Mouse (Mus musculus) embryonic facial prominence, embryonic 15.5 days (tissue): ENCODE results near the gene Ptprb. TPM values are rescaled to one million over a fixed set of nuclear protein-coding genes. Genes with fewer than 3 reads are reported as not detected.

Experiments
- ATAC-seq: fragments of 200-750 bp; cut with Nextera tagmentation; 2 replicates; pipeline ENCODE4 v1.8.0; 2017; ENCODE audit warnings: low read depth, moderate TSS enrichment; ENCODE audit not compliant: insufficient number of reproducible peaks, low FRiP score, low TSS enrichment
- H3K27ac ChIP-seq: fragments of 300-500 bp; sonication (generic); replicated peaks from 2 replicates; pipeline ENCODE4 v1.5.1; 2015; ENCODE audit warnings: mild to moderate bottlenecking, inconsistent platforms
- H3K27me3 ChIP-seq: fragments of 300-500 bp; sonication (generic); 2 replicates; pipeline ENCODE4 v1.6.1; 2015; ENCODE audit warnings: inconsistent platforms
- H3K36me3 ChIP-seq: fragments of 300-500 bp; sonication (generic); 2 replicates; pipeline ENCODE4 v1.6.1; 2015; ENCODE audit warnings: mild to moderate bottlenecking, inconsistent platforms
- H3K4me1 ChIP-seq: fragments of 300-500 bp; sonication (generic); 2 replicates; pipeline ENCODE4 v1.6.1; 2015; ENCODE audit warnings: inconsistent platforms
- H3K4me2 ChIP-seq: fragments of 300-500 bp; sonication (generic); replicated peaks from 2 replicates; pipeline ENCODE4 v1.6.1; 2015; ENCODE audit warnings: mild to moderate bottlenecking, inconsistent platforms
- H3K4me3 ChIP-seq: fragments of 300-500 bp; sonication (generic); replicated peaks from 2 replicates; pipeline ENCODE4 v1.5.1; 2015; ENCODE audit warnings: mild to moderate bottlenecking, inconsistent platforms
- H3K9ac ChIP-seq: fragments of 300-500 bp; sonication (generic); 2 replicates; pipeline ENCODE4 v1.6.1; 2015; ENCODE audit warnings: inconsistent platforms
- H3K9me3 ChIP-seq: fragments of 300-500 bp; sonication (generic); replicated peaks from 2 replicates; pipeline ENCODE4 v1.6.1; 2016; ENCODE audit warnings: inconsistent platforms
- WGBS: fragments of 180-500 bp; shearing (Covaris S2); methylation state at CpG from one replicate; pipeline ENCODE4 v1.1.7; 2015; 5-methylcytosine and 5-hydroxymethylcytosine counted together
- polyA plus RNA-seq: library from polyadenylated mRNA; unstranded; fragments of >200 nt; fragmentation: Nextera tagmentation; extraction: Ambion mirVana; gene quantifications from 2 replicates; pipeline ENCODE4 v1.2.1, GENCODE M21; 2015

Gene Ptprb
- polyA plus RNA-seq, 1 experiment from 2014 or later = 2.9 TPM

DNA sequence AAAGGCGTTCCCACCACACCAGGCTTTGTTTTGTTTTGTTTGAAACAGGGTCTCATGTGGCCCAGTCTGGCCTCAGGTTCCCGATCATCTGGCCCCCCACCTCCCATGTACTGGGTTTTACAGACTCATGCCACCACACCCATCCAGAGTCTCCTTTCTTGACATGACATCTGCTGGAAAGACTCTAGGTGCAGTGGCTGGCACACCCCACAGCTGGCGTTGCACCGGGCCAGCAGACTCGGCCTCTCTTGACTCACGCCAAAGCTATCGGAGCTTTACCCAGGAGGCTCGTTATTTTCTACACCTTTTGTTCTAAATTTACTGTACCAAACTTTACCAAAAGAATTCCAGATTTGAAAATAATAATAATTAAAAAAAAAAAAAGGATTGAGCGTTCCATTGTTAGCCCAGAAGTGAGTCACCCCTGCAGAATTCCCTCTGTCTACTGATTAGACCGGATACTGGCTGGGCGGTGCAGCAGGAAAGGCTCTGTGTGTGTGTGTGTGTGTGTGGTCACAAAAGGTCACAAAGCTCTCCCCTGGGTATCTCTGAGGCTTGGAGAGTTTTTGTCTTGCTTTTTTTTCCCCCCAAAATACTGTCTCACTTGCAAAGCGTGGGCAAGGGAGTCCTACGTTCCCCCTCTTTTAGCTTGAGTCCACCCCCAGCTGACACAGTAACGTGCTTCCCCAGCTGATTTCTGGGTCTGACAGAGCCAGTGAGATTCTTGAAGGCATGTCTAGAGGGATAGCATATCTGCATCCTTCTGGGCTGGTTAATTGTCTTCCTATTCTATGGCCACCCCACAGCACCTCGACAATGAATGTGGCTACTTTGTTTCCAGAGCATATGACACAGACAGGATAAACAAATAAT, 8.5 kb upstream of the Ptprb start:
- no peak overlapping the region for H3K27ac ChIP-seq
- ATAC-seq = no peak
- WGBS = 71% methylated on average over 15 of the region's 15 CpGs

GRCm38 (mm10) chr10:116267434-116267822, 7.9 kb upstream of the Ptprb start:
- Histone ChIP-seq H3K9me3 (no peaks in the 10 kb centered on the region), H3K27ac (no peak overlapping the region)

More for the DNA sequence above, 8.5 kb upstream of the Ptprb start:
- Histone ChIP-seq H3K4me1 (0 out of 2 replicates have a peak, but pooled peaks cover under 1% of the 10 kb centered on the region), H3K9me3 (no peaks in the 10 kb centered on the region), H3K4me3 (no peak overlapping the region), H3K9ac (no peak overlapping the region), H3K4me2 (no peak overlapping the region), H3K27me3 (no peaks in the 10 kb centered on the region), H3K36me3 (no peaks in the 10 kb centered on the region)

GRCm38 (mm10) chr10:116268343-116268742, 7.0 kb upstream of the Ptprb start:
- H3K4me1 ChIP-seq = no peaks in the 10 kb centered on the region
- no peak overlapping the region for H3K9ac ChIP-seq
- 53% methylated on average over 4 of the region's 4 CpGs for WGBS
- no peak overlapping the region for H3K4me3 ChIP-seq
- no peak overlapping the region for H3K27ac ChIP-seq
- no peaks in the 10 kb centered on the region for H3K9me3 ChIP-seq
- no peaks in the 10 kb centered on the region for H3K27me3 ChIP-seq
- no peak overlapping the region for H3K4me2 ChIP-seq
- no peaks in the 10 kb centered on the region for H3K36me3 ChIP-seq
- no peak for ATAC-seq

More at GRCm38 (mm10) chr10:116267434-116267822, 7.9 kb upstream of the Ptprb start:
- no peak overlapping the region for H3K4me3 ChIP-seq
- H3K36me3 ChIP-seq = no peaks in the 10 kb centered on the region
- ATAC-seq = no peak
- no peaks in the 10 kb centered on the region for H3K27me3 ChIP-seq
- H3K4me2 ChIP-seq = no peak overlapping the region
- H3K4me1 ChIP-seq = no peaks in the 10 kb centered on the region
- WGBS = 77% methylated on average over 4 of the region's 4 CpGs
- no peak overlapping the region for H3K9ac ChIP-seq

DNA sequence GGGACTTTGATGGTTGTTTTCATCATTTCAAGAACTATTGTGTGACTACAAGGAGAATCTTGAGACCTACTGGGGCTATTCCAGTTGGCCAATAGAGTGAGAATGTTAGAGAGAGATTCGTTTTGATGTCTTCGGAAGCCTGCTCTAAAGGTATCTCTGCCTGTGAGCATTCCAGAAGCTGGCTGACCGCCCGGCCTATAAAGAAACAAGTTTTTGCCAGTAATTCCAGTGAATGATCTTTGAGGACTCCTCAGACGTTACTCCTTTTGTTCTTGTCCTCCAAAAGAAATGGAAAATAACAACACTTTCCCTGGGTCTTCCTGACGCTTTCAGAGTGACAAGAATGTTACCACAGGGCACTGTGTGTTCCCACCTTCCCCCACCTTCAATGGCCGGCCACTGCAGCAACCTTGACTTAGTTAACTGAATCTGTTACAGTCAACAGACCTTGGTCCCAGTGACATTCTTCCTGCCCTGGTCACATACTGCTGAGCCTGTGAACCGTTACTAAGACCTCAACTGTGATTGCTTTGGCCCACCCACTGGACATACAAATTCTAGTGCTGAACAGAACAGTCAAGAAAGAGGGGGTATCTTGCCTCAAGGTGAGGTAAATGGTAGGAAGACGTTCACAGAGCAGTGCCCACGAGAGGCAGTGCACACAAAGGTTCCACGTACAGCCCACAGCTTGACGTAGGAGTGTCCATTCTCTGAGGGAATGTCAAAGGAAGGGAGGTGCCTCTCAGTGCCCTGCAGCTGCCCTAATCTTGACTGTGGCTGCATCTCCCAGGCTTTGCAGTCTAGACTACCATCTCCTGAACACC, 4.5 kb upstream of the Ptprb start:
- no peak overlapping the region for H3K4me3 ChIP-seq
- H3K27me3 ChIP-seq = no peaks in the 10 kb centered on the region
- H3K36me3 ChIP-seq = no peaks in the 10 kb centered on the region
- no peaks in the 10 kb centered on the region for H3K9me3 ChIP-seq
- H3K4me1 ChIP-seq = no peaks in the 10 kb centered on the region
- no peak overlapping the region for H3K9ac ChIP-seq
- no peak overlapping the region for H3K4me2 ChIP-seq
- 81% methylated on average over 12 of the region's 12 CpGs for WGBS
- no peak for ATAC-seq
- H3K27ac ChIP-seq = no peak overlapping the region

- no peaks in the 10 kb centered on the region for H3K27me3 ChIP-seq
- no peaks in the 10 kb centered on the region for H3K4me1 ChIP-seq
- H3K9ac ChIP-seq = no peak overlapping the region
- 83% methylated on average over 10 of the region's 10 CpGs for WGBS
- ATAC-seq = no peak
- no peak overlapping the region for H3K4me2 ChIP-seq
- no peak overlapping the region for H3K4me3 ChIP-seq
- H3K9me3 ChIP-seq = no peaks in the 10 kb centered on the region
- no peaks in the 10 kb centered on the region for H3K36me3 ChIP-seq
- H3K27ac ChIP-seq = no peak overlapping the region
These were observed 3.8 kb upstream of the Ptprb start for GRCm38 (mm10) chr10:116271470-116271915.

GRCm38 (mm10) chr10:116272156-116272555, 3.2 kb upstream of the Ptprb start:
- Histone ChIP-seq H3K4me3 (no peak overlapping the region), H3K9me3 (no peaks in the 10 kb centered on the region), H3K9ac (no peak overlapping the region), H3K27me3 (no peaks in the 10 kb centered on the region), H3K4me2 (no peak overlapping the region), H3K27ac (no peak overlapping the region), H3K4me1 (no peaks in the 10 kb centered on the region), H3K36me3 (no peaks in the 10 kb centered on the region)
- ATAC-seq = no peak
- WGBS = 74% methylated on average over 3 of the region's 3 CpGs

DNA sequence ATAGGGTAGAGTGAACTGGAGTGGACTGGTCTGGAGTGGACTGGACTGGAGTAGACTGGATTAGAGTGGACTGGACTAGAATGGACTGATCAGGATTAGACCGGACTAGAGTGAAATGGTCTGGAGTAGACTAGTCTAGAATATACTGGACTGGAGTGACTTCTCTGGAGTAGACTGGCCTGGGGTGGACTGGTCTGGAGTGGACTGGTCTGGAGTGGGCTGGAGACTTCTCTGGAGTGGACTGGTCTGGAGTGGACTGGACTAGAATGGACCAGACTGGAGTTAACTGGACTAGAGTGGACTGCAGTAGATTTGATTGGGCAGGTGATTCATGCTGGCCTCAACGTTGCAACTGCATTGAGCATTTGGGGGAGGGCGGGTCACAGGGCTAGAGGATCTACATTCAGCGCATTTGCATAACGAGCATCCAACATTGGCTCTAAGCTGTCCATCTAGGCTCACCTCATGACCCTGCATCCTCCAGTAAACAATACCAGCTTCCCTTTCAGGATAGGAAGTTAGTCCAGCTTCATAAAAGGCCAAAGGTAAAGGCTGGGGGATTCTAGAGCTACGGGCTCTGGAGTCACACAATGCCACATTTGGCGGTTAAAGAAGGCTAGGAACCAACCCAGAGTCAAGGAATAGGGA, 11.5 kb downstream of the Ptprb start:
- no peak for ATAC-seq
- WGBS = 87% methylated on average over 7 of the region's 7 CpGs

DNA sequence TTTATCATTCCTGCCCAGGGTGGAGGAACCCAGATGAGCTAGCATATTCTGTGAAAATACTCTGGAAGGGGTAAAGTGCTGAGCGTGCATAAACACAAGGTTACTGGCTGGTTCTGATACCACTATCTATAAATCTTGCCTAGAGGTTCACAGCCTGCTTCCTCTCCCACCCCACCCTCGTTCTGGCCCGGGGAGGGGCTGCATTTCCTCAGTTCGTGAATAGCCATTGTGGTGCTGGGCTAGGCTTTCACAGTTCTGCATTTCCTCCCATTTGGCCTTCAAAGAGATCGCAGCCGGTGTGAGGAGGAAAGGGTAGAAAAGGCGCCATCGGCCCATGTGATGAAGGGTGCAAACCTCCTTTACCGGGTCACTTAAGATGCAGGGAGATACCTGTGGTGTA, 12.8 kb downstream of the Ptprb start:
- WGBS = 57% methylated on average over 9 of the region's 9 CpGs
- Histone ChIP-seq H3K4me1 (no peaks in the 10 kb centered on the region), H3K9ac (no peak overlapping the region), H3K4me2 (no peak overlapping the region), H3K36me3 (no peaks in the 10 kb centered on the region), H3K27ac (no peak overlapping the region), H3K27me3 (no peaks in the 10 kb centered on the region), H3K9me3 (no peaks in the 10 kb centered on the region), H3K4me3 (no peak overlapping the region)
- no peak for ATAC-seq

More for the DNA sequence above, 11.5 kb downstream of the Ptprb start:
- no peaks in the 10 kb centered on the region for H3K4me1 ChIP-seq
- H3K27ac ChIP-seq = no peak overlapping the region
- H3K4me2 ChIP-seq = no peak overlapping the region
- no peak overlapping the region for H3K4me3 ChIP-seq
- no peaks in the 10 kb centered on the region for H3K27me3 ChIP-seq
- no peaks in the 10 kb centered on the region for H3K36me3 ChIP-seq
- H3K9ac ChIP-seq = no peak overlapping the region
- H3K9me3 ChIP-seq = no peaks in the 10 kb centered on the region

DNA sequence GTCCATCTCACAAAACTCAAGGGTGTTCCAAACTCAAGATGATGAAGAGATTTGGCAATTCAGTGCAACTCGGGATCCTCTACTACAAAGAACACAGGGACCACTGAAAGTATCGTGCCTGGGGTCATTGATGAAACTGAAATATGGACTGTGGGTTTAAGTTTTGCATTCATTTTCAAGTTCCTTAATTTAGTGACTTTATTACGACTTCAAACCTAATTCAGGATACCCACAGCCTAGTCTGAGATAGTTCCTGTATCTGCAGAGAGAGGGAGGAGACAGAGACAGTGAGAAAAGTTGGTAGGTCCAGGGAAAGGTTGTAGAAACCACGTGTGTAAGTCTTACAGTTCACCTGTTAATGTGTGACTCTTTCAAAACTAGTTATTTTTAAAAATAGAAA, 15.2 kb downstream of the Ptprb start:
- H3K36me3 ChIP-seq = no peaks in the 10 kb centered on the region
- no peaks in the 10 kb centered on the region for H3K27me3 ChIP-seq
- H3K27ac ChIP-seq = no peak overlapping the region
- H3K9me3 ChIP-seq = no peaks in the 10 kb centered on the region
- H3K4me2 ChIP-seq = no peak overlapping the region
- WGBS = 71% methylated on average over 4 of the region's 4 CpGs
- H3K4me3 ChIP-seq = no peak overlapping the region
- no peak for ATAC-seq
- H3K4me1 ChIP-seq = no peaks in the 10 kb centered on the region
- H3K9ac ChIP-seq = no peak overlapping the region

GRCm38 (mm10) chr10:116291153-116291755, 15.9 kb downstream of the Ptprb start:
- Histone ChIP-seq H3K36me3 (no peaks in the 10 kb centered on the region), H3K4me1 (no peaks in the 10 kb centered on the region), H3K4me2 (no peak overlapping the region), H3K4me3 (no peak overlapping the region), H3K27me3 (no peaks in the 10 kb centered on the region), H3K9me3 (no peaks in the 10 kb centered on the region), H3K27ac (no peak overlapping the region), H3K9ac (no peak overlapping the region)
- ATAC-seq = no peak
- WGBS = 56% methylated on average over 8 of the region's 8 CpGs

DNA sequence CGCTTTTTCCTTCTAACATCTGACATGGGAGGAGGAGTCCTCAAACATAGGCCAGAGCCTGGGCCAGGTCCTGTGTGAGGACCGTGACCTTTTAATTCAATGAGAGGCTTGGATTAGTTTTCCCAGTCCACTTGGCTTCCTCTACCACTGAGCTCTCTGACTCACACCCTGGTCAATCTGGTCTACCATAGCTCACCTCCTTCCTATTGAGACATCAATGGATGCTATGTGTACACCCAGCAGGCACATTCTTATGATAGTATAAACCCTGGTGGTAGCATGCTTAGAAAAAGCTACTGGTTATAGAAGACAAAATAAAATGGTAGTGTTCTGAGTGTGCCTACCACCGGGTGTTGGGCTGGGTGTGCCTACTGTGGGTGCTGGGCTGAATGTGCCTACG, 21.1 kb downstream of the Ptprb start:
- WGBS = 81% methylated on average over 4 of the region's 4 CpGs
- Histone ChIP-seq H3K27me3 (peaks cover 18% of the 10 kb centered on the region), H3K9me3 (no peaks in the 10 kb centered on the region), H3K36me3 (no peaks in the 10 kb centered on the region), H3K27ac (no peak overlapping the region), H3K9ac (no peak overlapping the region), H3K4me2 (no peak overlapping the region), H3K4me3 (no peak overlapping the region), H3K4me1 (peaks cover 5% of the 10 kb centered on the region)
- no peak for ATAC-seq
